Mouse (Mus musculus): ENCODE data around the gene Lbhd1. TPM values are rescaled to one million over a fixed set of nuclear protein-coding genes. Genes with fewer than 3 reads are reported as not detected.

Lbhd1 gene
- polyA plus RNA-seq, 1 experiment, result 28.6 TPM

GRCm38 (mm10) chr19:8870838-8871237 lies 12.7 kb upstream of the Lbhd1 start:
- Histone ChIP-seq H3K27ac (ENCODE audit: insufficient read depth, low read length) (no peak overlapping the region), H3K4me1 (ENCODE audit: control insufficient read depth, insufficient read depth, low read length) (no peaks in the 10 kb centered on the region), H3K4me3 (ENCODE audit: insufficient read depth, low read length) (peak overlapping the region; percentile 54)
- TF ChIP-seq CTCF (IDR thresholded peaks at IDR 0.05; ENCODE audit: borderline replicate concordance, insufficient read depth, low read length) (no peak), POLR2A (IDR thresholded peaks at IDR 0.05; ENCODE audit: low read depth, low read length) (no peak)

- TF ChIP-seq POLR2A (IDR thresholded peaks at IDR 0.05; ENCODE audit: low read depth, low read length) (peak; percentile 62), CTCF (IDR thresholded peaks at IDR 0.05; ENCODE audit: borderline replicate concordance, insufficient read depth, low read length) (no peak)
- Histone ChIP-seq H3K27ac (ENCODE audit: insufficient read depth, low read length) (peak within 1 kb of the TSS; percentile 69), H3K4me3 (ENCODE audit: insufficient read depth, low read length) (peak within 1 kb of the TSS; percentile 83), H3K4me1 (ENCODE audit: control insufficient read depth, insufficient read depth, low read length) (no peaks in the 10 kb centered on the region)
Observed at GRCm38 (mm10) chr19:8871267-8872186, 12.0 kb upstream of the Lbhd1 start, which contains the start of gene Ubxn1. Gene Ubxn1, plus strand, starts transcription at chr19:8871496.

GRCm38 (mm10) chr19:8872266-8872840 lies 11.2 kb upstream of the Lbhd1 start:
- H3K4me1 ChIP-seq (ENCODE audit: control insufficient read depth, insufficient read depth, low read length), result no peaks in the 10 kb centered on the region
- TF ChIP-seq CTCF (IDR thresholded peaks at IDR 0.05; ENCODE audit: borderline replicate concordance, insufficient read depth, low read length) (no peak), POLR2A (IDR thresholded peaks at IDR 0.05; ENCODE audit: low read depth, low read length) (no peak)
- peak overlapping the region; percentile 83 for H3K4me3 ChIP-seq (ENCODE audit: insufficient read depth, low read length)
- H3K27ac ChIP-seq (ENCODE audit: insufficient read depth, low read length), result peak overlapping the region; percentile 69

- Histone ChIP-seq H3K27ac (ENCODE audit: insufficient read depth, low read length) (no peak overlapping the region), H3K4me1 (ENCODE audit: control insufficient read depth, insufficient read depth, low read length) (no peaks in the 10 kb centered on the region), H3K4me3 (ENCODE audit: insufficient read depth, low read length) (no peak overlapping the region)
- TF ChIP-seq POLR2A (IDR thresholded peaks at IDR 0.05; ENCODE audit: low read depth, low read length), result no peak
- no peak for TF ChIP-seq CTCF (IDR thresholded peaks at IDR 0.05; ENCODE audit: borderline replicate concordance, insufficient read depth, low read length)
Observed at GRCm38 (mm10) chr19:8875031-8875430, 8.5 kb upstream of the Lbhd1 start.

GRCm38 (mm10) chr19:8880311-8881033 lies 3.1 kb upstream of the Lbhd1 start, which contains the start of gene Uqcc3:
Gene Uqcc3, minus strand, starts transcription at chr19:8880923.
- Histone ChIP-seq H3K4me1 (ENCODE audit: control insufficient read depth, insufficient read depth, low read length) (no peaks in the 10 kb centered on the region), H3K27ac (ENCODE audit: insufficient read depth, low read length) (peak within 1 kb of the TSS; percentile 47), H3K4me3 (ENCODE audit: insufficient read depth, low read length) (peak within 1 kb of the TSS; percentile 70)
- TF ChIP-seq CTCF (IDR thresholded peaks at IDR 0.05; ENCODE audit: borderline replicate concordance, insufficient read depth, low read length) (no peak), POLR2A (IDR thresholded peaks at IDR 0.05; ENCODE audit: low read depth, low read length) (peak; percentile 86)

GRCm38 (mm10) chr19:8881034-8881392 lies 2.5 kb upstream of the Lbhd1 start:
- H3K4me1 ChIP-seq (ENCODE audit: control insufficient read depth, insufficient read depth, low read length), result no peaks in the 10 kb centered on the region
- no peak for TF ChIP-seq POLR2A (IDR thresholded peaks at IDR 0.05; ENCODE audit: low read depth, low read length)
- TF ChIP-seq CTCF (IDR thresholded peaks at IDR 0.05; ENCODE audit: borderline replicate concordance, insufficient read depth, low read length), result no peak
- peak overlapping the region; percentile 70; the same call in 1 of the 2 replicates for H3K4me3 ChIP-seq (ENCODE audit: insufficient read depth, low read length)
- no peak overlapping the region for H3K27ac ChIP-seq (ENCODE audit: insufficient read depth, low read length)

- peaks cover 4% of the 10 kb centered on the region; the same call in 1 of the 2 replicates for H3K4me1 ChIP-seq (ENCODE audit: control insufficient read depth, insufficient read depth, low read length)
- no peak for TF ChIP-seq CTCF (IDR thresholded peaks at IDR 0.05; ENCODE audit: borderline replicate concordance, insufficient read depth, low read length)
- TF ChIP-seq POLR2A (IDR thresholded peaks at IDR 0.05; ENCODE audit: low read depth, low read length), result peak; percentile 40
- H3K4me3 ChIP-seq (ENCODE audit: insufficient read depth, low read length), result no peak overlapping the region
- peak overlapping the region; percentile 58; the same call in 1 of the 2 replicates for H3K27ac ChIP-seq (ENCODE audit: insufficient read depth, low read length)
Observed at GRCm38 (mm10) chr19:8886916-8887584, 3.5 kb downstream of the Lbhd1 start.

- Histone ChIP-seq H3K4me3 (ENCODE audit: insufficient read depth, low read length) (peak overlapping the region; percentile 95), H3K4me1 (ENCODE audit: control insufficient read depth, insufficient read depth, low read length) (peaks cover 4% of the 10 kb centered on the region; the same call in 1 of the 2 replicates), H3K27ac (ENCODE audit: insufficient read depth, low read length) (peak overlapping the region; percentile 82)
- TF ChIP-seq CTCF (IDR thresholded peaks at IDR 0.05; ENCODE audit: borderline replicate concordance, insufficient read depth, low read length), result no peak
- TF ChIP-seq POLR2A (IDR thresholded peaks at IDR 0.05; ENCODE audit: low read depth, low read length), result peak; percentile 53
Observed at GRCm38 (mm10) chr19:8887585-8888463, 4.3 kb downstream of the Lbhd1 start.

Measured in embryonic fibroblast, embryonic 13.5 days (primary cell).